Mouse (Mus musculus) frontal cortex, postnatal 25 days (tissue): ENCODE data around the gene Pnkd.

Experiments used
- DNase-seq, 2 experiments: peaks; one replicate each; pipeline ENCODE4 v3.0.0; 2022; ENCODE audit warnings: low spot score in 2 of 2

The Pnkd gene

GRCm38 (mm10) chr1:74357531-74357930 lies 72.8 kb downstream of the Pnkd start:
- DNase-seq = no peak

GRCm38 (mm10) chr1:74359952-74360517 lies 75.3 kb downstream of the Pnkd start:
- DNase-seq = no peak

GRCm38 (mm10) chr1:74361812-74362211 lies 77.1 kb downstream of the Pnkd start, which contains the start of gene Catip:
Catip (plus strand) TSS chr1:74362108.
- DNase-seq = peak; percentile 40 to 61

- no peak for DNase-seq
Observed at GRCm38 (mm10) chr1:74362325-74363229, 77.8 kb downstream of the Pnkd start.

GRCm38 (mm10) chr1:74363437-74363836 lies 78.7 kb downstream of the Pnkd start:
- no peak for DNase-seq

- DNase-seq = no peak
Observed at GRCm38 (mm10) chr1:74364270-74364669, 79.5 kb downstream of the Pnkd start.

- no peak for DNase-seq
Observed at GRCm38 (mm10) chr1:74367886-74368645, 83.3 kb downstream of the Pnkd start.

GRCm38 (mm10) chr1:74370040-74370439 lies 85.3 kb downstream of the Pnkd start:
- DNase-seq = no peak

- DNase-seq = no peak
Observed at GRCm38 (mm10) chr1:74373372-74373771, 88.6 kb downstream of the Pnkd start.

GRCm38 (mm10) chr1:74374980-74375379 lies 90.2 kb downstream of the Pnkd start, which contains the start of gene Slc11a1:
Slc11a1 (plus strand) TSS chr1:74375195.
- DNase-seq = no peak

- no peak for DNase-seq
Observed at GRCm38 (mm10) chr1:74375561-74375960, 90.8 kb downstream of the Pnkd start.

GRCm38 (mm10) chr1:74376396-74376795 lies 91.7 kb downstream of the Pnkd start:
- DNase-seq = no peak

- no peak for DNase-seq
Observed at GRCm38 (mm10) chr1:74379058-74379504, 94.4 kb downstream of the Pnkd start.

- no peak for DNase-seq
Observed at GRCm38 (mm10) chr1:74380484-74380883, 95.8 kb downstream of the Pnkd start.

GRCm38 (mm10) chr1:74381588-74382021 lies 96.9 kb downstream of the Pnkd start:
- DNase-seq = no peak

- DNase-seq = no peak
Observed at GRCm38 (mm10) chr1:74383385-74383784, 98.7 kb downstream of the Pnkd start.

- no peak for DNase-seq
Observed at GRCm38 (mm10) chr1:74384525-74384924, 99.8 kb downstream of the Pnkd start.

- DNase-seq = no peak
Observed at GRCm38 (mm10) chr1:74385064-74385463, 100.3 kb downstream of the Pnkd start.

- no peak for DNase-seq
Observed at GRCm38 (mm10) chr1:74385531-74385930, 100.8 kb downstream of the Pnkd start.

GRCm38 (mm10) chr1:74386363-74386713 lies 101.6 kb downstream of the Pnkd start:
- DNase-seq = no peak

- peak; percentile 92 to 93 for DNase-seq
Observed at GRCm38 (mm10) chr1:74386714-74387385, 102.1 kb downstream of the Pnkd start.
